Mouse (Mus musculus) limb, embryonic 14.5 days (tissue): ENCODE measurements around the gene Esm1. TPM values are rescaled to one million over a fixed set of nuclear protein-coding genes. Genes with fewer than 3 reads are reported as not detected.

Source experiments
- ATAC-seq: fragments of 200-750 bp; cut with Nextera tagmentation; 2 replicates; pipeline ENCODE4 v1.8.0; 2017; ENCODE audit warnings: low read depth, moderate number of reproducible peaks, moderate TSS enrichment; ENCODE audit not compliant: low FRiP score
- DNase-seq: peaks from one replicate; pipeline ENCODE4 v3.0.0-alpha.2; 2015; ENCODE audit warnings: low spot score
- H3K27ac ChIP-seq: fragments of 300-500 bp; sonication (generic); replicated peaks from 2 replicates; pipeline ENCODE4 v1.5.1; 2014; ENCODE audit warnings: low read depth, mild to moderate bottlenecking, low read length, moderate library complexity, mixed read lengths
- H3K27me3 ChIP-seq: fragments of 300-500 bp; sonication (generic); 2 replicates; pipeline ENCODE4 v1.6.1; 2014; ENCODE audit warnings: low read length, mixed read lengths; ENCODE audit not compliant: control insufficient read depth, insufficient read depth
- H3K36me3 ChIP-seq: fragments of 300-500 bp; sonication (generic); 2 replicates; pipeline ENCODE4 v1.6.1; 2014; ENCODE audit warnings: mild to moderate bottlenecking, low read length, moderate library complexity, mixed read lengths; ENCODE audit not compliant: control insufficient read depth, insufficient read depth
- H3K4me1 ChIP-seq: fragments of 300-500 bp; sonication (generic); 2 replicates; pipeline ENCODE4 v1.6.1; 2014; ENCODE audit warnings: antibody characterized with exemption, low read length, mixed read lengths; ENCODE audit not compliant: control insufficient read depth, insufficient read depth
- H3K4me2 ChIP-seq: fragments of 300-500 bp; sonication (generic); replicated peaks from 2 replicates; pipeline ENCODE4 v1.6.1; 2014; ENCODE audit warnings: low read depth, mild to moderate bottlenecking, low read length, moderate library complexity; ENCODE audit not compliant: severe bottlenecking
- H3K4me3 ChIP-seq: fragments of 300-500 bp; sonication (generic); replicated peaks from 2 replicates; pipeline ENCODE4 v1.5.1; 2014; ENCODE audit warnings: low read length
- H3K9ac ChIP-seq: fragments of 300-500 bp; sonication (generic); 2 replicates; pipeline ENCODE4 v1.6.1; 2014; ENCODE audit warnings: mild to moderate bottlenecking, low read depth, low read length, moderate library complexity; ENCODE audit not compliant: severe bottlenecking
- H3K9me3 ChIP-seq: fragments of 300-500 bp; sonication (generic); 2 replicates; pipeline ENCODE4 v1.6.1; 2016; ENCODE audit warnings: low read length; ENCODE audit not compliant: control insufficient read depth
- POLR2A ChIP-seq: fragments of 200-500 bp; IDR thresholded peaks from 2 replicates; pipeline ENCODE4 v1.8.0; 2012; ENCODE audit warnings: inconsistent platforms, mild to moderate bottlenecking, moderate library complexity, borderline replicate concordance; ENCODE audit not compliant: insufficient read depth, insufficient read length; ENCODE audit errors: extremely low read depth
- WGBS: fragments of 180-500 bp; shearing (Covaris S2); extraction: QIAGEN DNeasy Blood & Tissue Kit; methylation state at CpG from one replicate; pipeline ENCODE4 v1.1.7; 2014; 5-methylcytosine and 5-hydroxymethylcytosine counted together
- polyA plus RNA-seq, 2 experiments: library from polyadenylated mRNA; depleted of rRNA in 1 of 2; stranded (reverse) in 1 of 2; unstranded in 1 of 2; fragments of >200 nt; fragmentation: Nextera tagmentation in 1 of 2; extraction: Ambion mirVana in 1 of 2; gene quantifications; 2 replicates each; pipeline versions ENCODE4 v1.2.1 to v1.2.3; 2012 to 2014

The Esm1 gene
- polyA plus RNA-seq, 2 experiments, result 2.2 to 2.3 TPM

DNA sequence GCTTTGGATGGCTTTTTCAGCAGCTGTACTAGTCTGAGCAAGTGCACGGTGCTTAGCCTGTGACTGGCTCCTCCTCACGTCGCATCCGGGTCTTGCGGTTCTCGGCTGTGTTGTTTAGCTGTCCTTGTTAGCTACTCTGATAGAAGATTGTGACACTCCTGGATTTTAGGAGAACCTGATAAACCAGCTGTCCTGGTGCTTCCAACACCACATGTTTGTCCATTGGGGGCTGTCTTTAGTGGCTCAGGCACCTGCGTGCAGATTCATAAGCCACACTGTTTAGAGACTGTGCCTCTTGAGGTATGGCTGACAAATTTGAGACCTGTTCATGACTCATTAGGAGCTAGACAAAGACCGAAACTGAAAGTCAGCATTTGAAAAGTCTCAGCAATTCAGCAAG, 26.1 kb upstream of the Esm1 start:
- WGBS, result 91% methylated on average over 8 of the region's 8 CpGs
- Histone ChIP-seq H3K9ac (no peak overlapping the region), H3K4me3 (no peak overlapping the region), H3K4me2 (no peak overlapping the region), H3K4me1 (no peaks in the 10 kb centered on the region), H3K27me3 (no peaks in the 10 kb centered on the region), H3K36me3 (no peaks in the 10 kb centered on the region), H3K9me3 (peaks cover 2% of the 10 kb centered on the region; the same call in 1 of the 2 replicates), H3K27ac (no peak overlapping the region)
- TF ChIP-seq POLR2A, result no peak
- DNase-seq, result no peak
- no peak for ATAC-seq

DNA sequence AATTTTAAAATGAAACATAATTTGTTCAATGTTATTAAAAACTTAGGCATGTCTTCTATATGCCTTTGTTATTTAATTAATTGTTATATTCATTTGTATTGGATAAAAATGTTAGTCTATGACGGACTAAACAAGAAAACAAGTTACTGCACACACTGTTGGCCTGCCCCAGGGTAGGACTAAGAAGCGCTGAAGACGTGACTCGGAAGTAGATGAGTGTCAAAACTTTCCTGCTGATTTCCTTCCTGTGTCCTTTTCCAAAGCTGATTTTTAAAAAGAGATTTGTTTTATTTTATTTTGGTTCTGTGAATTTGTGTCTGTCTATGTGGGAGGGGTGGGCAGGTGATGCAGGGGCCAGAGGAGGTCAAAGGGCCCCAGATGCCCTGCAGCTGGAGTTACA, 25.7 kb upstream of the Esm1 start:
- H3K9ac ChIP-seq, result no peak overlapping the region
- no peak overlapping the region for H3K4me2 ChIP-seq
- no peaks in the 10 kb centered on the region for H3K27me3 ChIP-seq
- H3K9me3 ChIP-seq, result peaks cover 6% of the 10 kb centered on the region
- DNase-seq (no peak), ATAC-seq (no peak)
- no peaks in the 10 kb centered on the region for H3K36me3 ChIP-seq
- 84% methylated on average over 4 of the region's 4 CpGs for WGBS
- no peak for TF ChIP-seq POLR2A
- H3K27ac ChIP-seq, result no peak overlapping the region
- H3K4me3 ChIP-seq, result no peak overlapping the region
- H3K4me1 ChIP-seq, result no peaks in the 10 kb centered on the region

DNA sequence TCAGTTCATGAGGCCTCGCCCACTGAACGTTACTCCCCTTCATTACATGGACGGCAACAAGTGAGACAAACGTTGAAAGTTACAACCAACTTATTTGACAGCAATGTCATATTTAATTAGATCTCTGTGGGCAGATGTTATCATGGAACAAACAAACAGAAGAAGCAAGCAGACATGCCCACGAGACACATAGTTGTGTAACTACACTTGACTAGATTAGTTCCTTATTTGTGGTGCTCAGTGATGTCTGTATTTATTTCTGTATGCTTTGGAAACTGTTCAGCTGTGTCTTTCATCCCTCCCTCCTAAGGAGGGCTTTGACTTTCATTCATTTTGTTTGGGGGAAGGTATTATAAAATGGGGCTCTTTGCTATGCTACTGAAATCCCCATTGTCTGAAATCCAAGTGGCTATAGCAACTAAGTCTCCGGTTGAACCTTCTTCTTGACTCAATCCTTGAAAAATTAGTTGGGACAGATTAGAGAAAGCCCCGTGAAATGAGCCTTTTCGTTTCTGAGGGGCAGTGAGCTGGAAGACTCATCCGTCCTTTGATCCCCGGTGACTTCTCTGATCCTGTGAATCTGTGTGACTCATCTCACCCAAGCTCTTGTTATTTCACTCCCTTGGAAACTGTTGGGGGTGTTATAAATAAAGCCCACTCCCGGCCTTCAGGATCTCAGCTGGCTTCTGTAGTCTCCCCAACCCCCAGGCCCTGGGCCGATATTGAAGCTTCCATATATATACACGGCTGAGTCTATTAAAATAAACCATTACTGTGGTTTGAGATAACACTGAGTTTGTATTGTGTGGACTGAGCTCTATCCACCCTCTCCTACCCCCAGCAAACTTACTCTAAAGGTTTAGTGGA, 12.4 kb upstream of the Esm1 start:
- Histone ChIP-seq H3K4me3 (no peak overlapping the region), H3K4me1 (no peaks in the 10 kb centered on the region), H3K27ac (no peak overlapping the region), H3K36me3 (no peaks in the 10 kb centered on the region), H3K4me2 (no peak overlapping the region), H3K27me3 (no peaks in the 10 kb centered on the region), H3K9me3 (no peaks in the 10 kb centered on the region), H3K9ac (no peak overlapping the region)
- TF ChIP-seq POLR2A, result no peak
- 70% methylated on average over 13 of the region's 13 CpGs for WGBS
- ATAC-seq (no peak), DNase-seq (no peak)

DNA sequence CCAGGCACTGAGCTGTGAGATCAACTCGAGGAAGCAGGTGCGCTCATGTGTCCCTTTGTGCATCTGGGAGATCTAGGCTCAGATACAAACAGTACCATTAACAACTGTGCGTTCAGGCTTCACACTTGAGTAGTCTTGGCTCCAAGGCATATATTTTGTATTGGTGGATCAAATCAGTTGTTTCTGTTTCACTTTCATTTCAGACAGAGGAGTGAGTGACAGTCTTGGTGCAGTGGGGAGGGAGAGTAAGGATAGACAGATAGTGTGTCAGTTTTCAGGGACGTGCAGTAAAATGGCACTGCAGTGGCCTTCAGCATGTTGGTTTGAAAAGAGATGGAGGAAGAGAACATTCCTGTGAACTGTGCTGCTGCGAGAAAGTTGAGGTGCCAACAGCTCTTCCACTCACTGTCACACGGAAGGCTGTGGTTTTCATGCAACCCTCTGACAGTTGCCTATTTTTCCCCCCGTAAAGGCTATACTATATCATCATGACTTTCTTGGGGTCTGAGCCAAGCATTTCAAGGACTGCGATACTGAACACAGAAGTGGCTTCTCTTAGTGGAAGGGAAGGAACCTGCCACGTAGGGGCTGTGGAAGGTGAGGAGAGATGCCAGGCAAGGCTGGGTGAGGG, 11.5 kb upstream of the Esm1 start:
- TF ChIP-seq POLR2A, result no peak
- WGBS, result 83% methylated on average over 9 of the region's 9 CpGs

DNA sequence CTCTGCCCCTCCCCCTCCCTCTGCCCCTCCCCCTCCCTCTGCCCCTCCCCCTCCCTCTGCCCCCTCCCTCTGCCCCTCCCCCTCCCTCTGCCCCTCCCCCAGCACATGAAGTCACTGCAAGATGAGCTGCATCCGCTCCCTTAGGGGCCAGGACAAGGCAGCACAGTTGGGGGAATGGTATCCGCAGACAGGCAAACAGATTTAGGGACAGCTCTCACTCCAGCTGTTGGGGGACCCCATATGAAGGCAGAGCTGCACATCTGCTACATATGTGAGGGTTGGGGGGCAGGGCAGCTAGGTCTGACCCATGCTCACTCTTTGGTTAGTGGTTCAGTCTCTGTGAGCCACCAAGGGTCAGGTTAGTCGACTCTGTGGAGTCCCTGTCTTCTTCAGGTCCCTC, 10.1 kb upstream of the Esm1 start:
- ATAC-seq (no peak), DNase-seq (no peak)
- Histone ChIP-seq H3K4me3 (no peak overlapping the region), H3K4me2 (no peak overlapping the region), H3K27me3 (no peaks in the 10 kb centered on the region), H3K4me1 (no peaks in the 10 kb centered on the region), H3K36me3 (no peaks in the 10 kb centered on the region), H3K9ac (no peak overlapping the region), H3K9me3 (no peaks in the 10 kb centered on the region), H3K27ac (no peak overlapping the region)
- WGBS, result 37% methylated on average over 3 of the region's 3 CpGs
- TF ChIP-seq POLR2A, result no peak

More for the DNA sequence above, 11.5 kb upstream of the Esm1 start:
- Histone ChIP-seq H3K4me1 (no peaks in the 10 kb centered on the region), H3K9me3 (no peaks in the 10 kb centered on the region), H3K9ac (no peak overlapping the region), H3K4me2 (no peak overlapping the region), H3K4me3 (no peak overlapping the region), H3K27ac (no peak overlapping the region), H3K27me3 (no peaks in the 10 kb centered on the region), H3K36me3 (no peaks in the 10 kb centered on the region)
- DNase-seq (no peak), ATAC-seq (no peak)
